Mouse (Mus musculus) cortical plate, adult 2 months (tissue): ENCODE measurements around the gene Dynll1. TPM values are rescaled to one million over a fixed set of nuclear protein-coding genes. Genes with fewer than 3 reads are reported as not detected.
A peak's percentile ranks its signal among the peaks of the same experiment; 100 is the strongest.
"Not testable (repeated sequence)": the region's sequence is repeated elsewhere in the genome, so short reads cannot be mapped to it uniquely, and the experiment has no call there.

Experiments
- H3K27ac ChIP-seq: fragments of 200-500 bp; 2 replicates; pipeline ENCODE4 v1.5.1; 2012; ENCODE audit warnings: low read length, control low read depth, inconsistent platforms; ENCODE audit not compliant: insufficient read depth
- H3K4me1 ChIP-seq: fragments of 200-500 bp; 2 replicates; pipeline ENCODE4 v1.6.1; 2011; ENCODE audit warnings: low read length; ENCODE audit not compliant: control insufficient read depth, insufficient read depth
- H3K4me3 ChIP-seq: fragments of 200-500 bp; 2 replicates; pipeline ENCODE4 v1.5.1; 2011; ENCODE audit warnings: mild to moderate bottlenecking, low read length, control low read depth; ENCODE audit not compliant: insufficient read depth
- CTCF ChIP-seq: fragments of 200-500 bp; IDR thresholded peaks from 2 replicates; pipeline ENCODE4 v1.5.1; 2011; ENCODE audit warnings: mild to moderate bottlenecking, control low read depth, low read length; ENCODE audit not compliant: insufficient read depth; ENCODE audit errors: extremely low read depth
- POLR2A ChIP-seq: fragments of 200-500 bp; IDR thresholded peaks from 2 replicates; pipeline ENCODE4 v1.6.1; 2011; ENCODE audit warnings: mild to moderate bottlenecking, low read length, control low read depth; ENCODE audit not compliant: insufficient read depth; ENCODE audit errors: extremely low read depth
- polyA plus RNA-seq: library from polyadenylated mRNA; depleted of rRNA; stranded (reverse); fragments of >200 nt; gene quantifications from 2 replicates; pipeline ENCODE4 v1.2.3, GENCODE M21; 2012

Dynll1 gene
- polyA plus RNA-seq, 1 experiment, result 753 TPM

DNA sequence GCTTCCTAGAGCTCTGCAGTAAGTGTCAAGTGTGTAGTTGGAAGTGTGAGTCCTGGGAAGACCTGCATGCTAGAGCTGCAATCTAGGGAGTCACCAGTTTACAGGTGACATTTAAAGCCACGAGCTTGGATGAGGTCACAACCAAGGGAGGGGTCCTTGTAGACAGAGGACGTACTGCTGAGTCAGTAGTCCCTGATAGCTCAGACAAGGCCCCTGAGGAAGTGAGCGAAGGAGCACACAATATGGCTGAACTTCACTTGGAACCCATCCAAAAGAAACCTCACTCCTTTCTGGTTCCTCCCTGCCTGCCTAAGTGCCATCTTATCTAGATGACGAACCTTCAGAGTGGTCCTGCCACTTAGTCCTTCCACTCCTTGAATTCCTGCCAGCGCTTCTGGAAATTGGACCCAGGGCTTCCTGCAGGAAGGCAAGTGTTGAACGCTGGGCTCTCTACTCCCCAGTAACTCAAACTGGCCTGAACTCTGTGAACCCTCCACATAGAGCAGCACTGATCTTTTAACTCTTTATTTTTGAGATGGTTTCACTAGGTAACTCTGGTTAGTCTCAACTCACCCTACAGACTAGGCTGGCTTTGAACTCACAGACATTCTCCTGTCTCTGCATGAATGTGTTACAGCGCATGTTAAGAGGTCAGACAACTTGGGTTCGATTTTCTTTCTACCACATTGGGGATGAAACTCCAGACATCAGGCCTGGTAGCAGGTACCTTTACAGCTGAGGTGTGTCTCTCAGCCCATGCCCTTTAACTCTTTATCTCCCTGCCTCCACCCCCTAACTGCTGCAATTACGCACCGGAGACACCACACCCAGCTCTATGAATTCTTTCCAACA lies 12.2 kb upstream of the Dynll1 start:
- no peak for TF ChIP-seq CTCF
- no peak for TF ChIP-seq POLR2A

DNA sequence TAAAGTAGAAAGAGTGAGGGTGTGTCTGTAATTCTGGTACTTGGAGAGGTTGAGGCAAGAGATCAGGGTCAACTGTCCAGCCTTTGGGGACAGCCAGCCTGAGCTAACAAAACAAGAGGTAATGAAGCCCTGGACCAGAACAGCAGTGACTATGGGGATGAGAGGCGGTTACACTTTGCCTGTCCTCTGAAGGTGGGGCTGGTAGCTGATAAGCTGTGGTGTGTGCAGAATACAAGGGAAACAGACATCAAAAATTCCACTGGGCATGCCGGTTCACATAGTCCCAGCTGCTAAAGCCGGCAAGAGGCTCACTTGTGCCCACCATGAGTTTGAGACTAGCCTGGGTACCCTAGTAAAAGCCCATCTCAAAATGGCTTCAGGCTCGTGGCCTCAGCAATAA lies 11.6 kb upstream of the Dynll1 start:
- no peak overlapping the region for H3K4me3 ChIP-seq
- H3K4me1 ChIP-seq, result peaks cover 3% of the 10 kb centered on the region; the same call in 1 of the 2 replicates
- no peak overlapping the region for H3K27ac ChIP-seq
- TF ChIP-seq POLR2A, result no peak
- no peak for TF ChIP-seq CTCF

More for the DNA sequence above, 12.2 kb upstream of the Dynll1 start:
- Histone ChIP-seq H3K4me3 (no peak overlapping the region), H3K4me1 (peaks cover 8% of the 10 kb centered on the region; the same call in 1 of the 2 replicates), H3K27ac (no peak overlapping the region)

DNA sequence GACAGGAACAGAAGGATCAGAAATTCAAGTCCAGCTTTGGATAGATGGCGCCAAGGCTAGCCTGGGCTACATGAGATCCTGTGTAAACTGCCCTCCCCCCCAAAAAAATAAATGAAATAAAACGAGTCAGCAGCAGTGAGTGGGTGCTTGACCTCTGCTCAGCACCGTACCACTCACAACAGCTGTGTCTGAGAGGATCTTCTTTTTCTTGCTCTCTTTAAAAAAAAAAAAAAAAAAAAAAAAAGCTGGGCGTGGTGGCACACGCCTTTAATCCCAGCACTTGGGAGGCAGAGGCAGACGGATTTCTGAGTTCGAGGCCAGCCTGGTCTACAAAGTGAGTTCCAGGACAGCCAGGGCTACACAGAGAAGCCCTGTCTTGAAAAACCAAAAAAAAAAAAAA lies 1.4 kb upstream of the Dynll1 start:
- not testable (repeated sequence) for H3K4me1 ChIP-seq, H3K4me3 ChIP-seq, H3K27ac ChIP-seq

DNA sequence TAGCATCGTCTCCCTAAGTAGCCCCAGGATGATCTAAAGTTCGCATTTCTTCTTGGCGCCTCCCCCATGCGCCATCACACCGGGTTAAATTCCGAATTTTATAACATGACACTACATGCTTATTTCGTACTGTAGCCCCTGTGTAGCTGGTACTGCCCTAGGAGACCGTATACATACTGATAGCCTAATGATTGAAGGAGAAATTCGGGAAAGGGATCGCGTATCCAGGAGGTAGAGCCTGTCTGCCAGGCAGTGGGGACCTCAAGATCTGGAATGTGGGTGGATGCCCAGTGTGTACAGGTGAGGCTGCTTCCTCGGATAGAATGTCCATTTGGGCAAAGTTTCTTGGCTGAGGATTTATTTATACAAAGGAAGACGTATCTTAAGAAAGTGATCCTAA lies 816 bp upstream of the Dynll1 start:
- TF ChIP-seq POLR2A (no peak), CTCF (no peak)

DNA sequence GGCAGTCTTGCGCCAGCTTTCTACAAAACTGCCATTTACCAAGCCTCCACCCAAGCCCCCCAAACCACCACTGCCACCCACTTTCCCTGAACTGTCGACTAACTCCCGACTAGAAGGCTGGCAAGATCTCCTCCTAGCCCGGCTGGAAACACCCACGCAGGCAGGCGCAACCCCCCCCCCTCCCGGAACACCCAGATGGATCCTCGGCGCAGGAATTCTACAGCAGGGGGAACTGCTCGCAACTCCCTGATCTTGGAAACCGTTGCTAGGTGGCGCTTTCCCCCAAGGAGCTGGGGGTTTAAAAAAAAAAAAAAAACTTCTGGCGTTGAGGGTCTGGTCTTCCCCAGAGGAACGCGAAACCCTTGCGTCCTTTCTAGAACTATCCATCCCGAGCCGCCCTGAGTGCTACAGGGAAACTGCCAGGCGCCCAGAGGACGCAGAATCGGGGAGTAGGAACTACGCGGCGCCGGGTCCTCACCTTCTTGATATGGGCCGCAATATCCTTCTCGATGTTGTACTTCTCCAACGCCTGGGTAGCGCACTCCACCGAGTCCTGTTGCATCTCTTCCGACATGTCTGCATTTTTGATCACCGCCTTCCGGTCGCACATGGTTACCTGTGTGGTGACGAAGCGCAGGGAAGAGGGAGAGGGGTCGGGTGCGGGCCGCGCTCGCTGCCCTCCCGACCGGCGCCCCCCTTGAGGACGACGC lies 609 bp downstream of the Dynll1 start:
- H3K4me3 ChIP-seq, result peak overlapping the region; percentile 97
- H3K4me1 ChIP-seq, result peaks cover 2% of the 10 kb centered on the region; the same call in 1 of the 2 replicates
- TF ChIP-seq CTCF, result 0 out of 2 replicates have a peak, but pooled peaks have one; percentile 21
- TF ChIP-seq POLR2A, result no peak
- peak overlapping the region; percentile 77 for H3K27ac ChIP-seq

More for the DNA sequence above, 816 bp upstream of the Dynll1 start:
- H3K4me1 ChIP-seq, result peaks cover 2% of the 10 kb centered on the region; the same call in 1 of the 2 replicates
- H3K4me3 ChIP-seq, result peak overlapping the region; percentile 97
- H3K27ac ChIP-seq, result peak overlapping the region; percentile 4; the same call in 1 of the 2 replicates

DNA sequence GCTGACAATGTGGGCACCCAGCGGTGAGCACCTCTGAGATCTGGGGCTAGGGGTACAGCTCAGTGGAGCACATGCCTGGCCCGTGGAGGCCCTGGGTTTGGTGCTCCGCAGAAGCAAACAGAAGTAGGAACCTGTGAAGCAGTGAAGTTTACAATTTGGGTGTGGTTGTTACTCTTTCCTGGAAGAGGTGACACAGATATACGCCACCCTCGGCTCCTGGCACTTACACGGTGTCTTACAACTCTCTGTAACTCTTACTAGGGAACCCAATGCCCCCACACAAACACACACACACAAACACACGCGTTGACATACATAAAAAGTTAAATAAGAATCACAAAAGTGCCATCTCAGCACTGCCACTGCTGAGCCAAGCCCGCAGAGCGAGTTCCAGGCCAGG lies 4.5 kb downstream of the Dynll1 start:
- TF ChIP-seq POLR2A (no peak), CTCF (no peak)
- Histone ChIP-seq H3K27ac (no peak overlapping the region), H3K4me1 (peaks cover 2% of the 10 kb centered on the region; the same call in 1 of the 2 replicates)

DNA sequence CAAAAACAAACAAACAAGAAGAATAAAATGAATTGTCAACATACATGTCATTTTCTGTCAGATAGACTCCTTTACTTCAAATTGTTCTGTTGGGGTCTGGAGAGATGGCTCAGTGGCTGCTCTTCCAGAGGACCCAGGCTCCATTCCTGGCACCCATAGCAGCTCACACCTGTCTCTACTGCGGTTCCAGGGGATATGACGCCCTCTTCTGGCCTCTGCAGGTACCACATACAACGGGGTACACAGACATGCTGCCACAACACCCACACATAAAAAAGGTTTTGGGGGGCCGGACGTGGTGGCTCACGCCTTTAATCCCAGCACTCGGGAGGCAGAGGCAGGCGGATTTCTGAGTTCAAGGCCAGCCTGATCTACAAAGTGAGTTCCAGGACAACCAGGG lies 6.6 kb downstream of the Dynll1 start:
- Histone ChIP-seq H3K4me3 (no peak overlapping the region), H3K27ac (no peak overlapping the region), H3K4me1 (peaks cover 2% of the 10 kb centered on the region; the same call in 1 of the 2 replicates)
- TF ChIP-seq POLR2A (no peak), CTCF (no peak)

More for the DNA sequence above, 4.5 kb downstream of the Dynll1 start:
- H3K4me3 ChIP-seq, result no peak overlapping the region

DNA sequence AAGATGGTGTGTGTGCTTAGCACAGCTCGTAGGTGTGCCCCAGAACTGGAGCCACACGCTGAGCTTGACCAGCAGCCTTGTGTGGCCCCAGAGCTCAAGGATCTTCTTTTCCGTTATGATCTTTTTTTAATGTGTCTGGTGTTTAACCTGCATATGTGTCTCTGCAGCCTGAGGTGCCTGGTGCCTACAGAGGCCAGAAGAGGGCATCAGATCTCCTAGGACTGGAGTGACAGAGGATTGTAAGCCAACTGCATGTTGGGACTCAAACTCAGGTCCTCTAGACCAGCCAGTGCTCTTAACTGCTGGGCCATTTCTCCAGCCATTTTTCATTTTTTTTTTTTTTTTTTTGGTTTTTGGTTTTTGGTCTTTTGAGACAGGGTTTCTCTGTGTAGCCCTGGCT lies 16.1 kb downstream of the Dynll1 start:
- no peak overlapping the region for H3K27ac ChIP-seq
- TF ChIP-seq POLR2A (no peak), CTCF (0 out of 2 replicates have a peak, but pooled peaks have one; percentile 5)

DNA sequence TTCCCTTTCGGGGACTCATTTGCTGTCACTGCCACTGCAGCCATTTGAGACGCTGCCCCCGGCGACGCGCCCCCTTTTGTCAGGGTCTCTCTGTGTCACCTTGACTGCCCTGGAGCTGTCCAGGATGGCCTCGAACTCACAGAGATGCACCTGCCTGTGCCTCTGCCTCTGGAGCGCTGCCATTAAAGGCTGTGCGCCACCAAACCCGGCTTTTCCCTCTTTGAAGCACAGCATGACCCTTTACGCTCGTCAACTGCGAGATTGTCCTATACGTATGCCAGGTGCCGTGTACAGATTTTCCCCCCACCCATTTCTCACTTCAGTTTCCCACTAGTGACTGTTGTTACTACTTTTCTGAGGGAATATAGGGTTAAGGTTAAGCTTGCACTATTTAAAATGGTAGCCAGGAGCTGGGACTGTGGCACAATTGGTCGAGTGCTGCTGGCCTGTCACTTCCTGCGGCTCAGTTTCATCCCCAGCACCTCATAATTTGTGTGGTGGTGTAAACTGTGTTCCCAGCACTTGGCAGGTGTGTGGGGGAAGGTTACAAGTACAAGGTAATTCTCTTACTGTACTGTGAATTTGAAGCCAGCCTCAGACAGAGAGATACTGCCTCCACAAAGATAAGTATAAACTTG lies 20.6 kb downstream of the Dynll1 start:
- H3K27ac ChIP-seq, result peak overlapping the region; percentile 16; the same call in 1 of the 2 replicates
- TF ChIP-seq CTCF (no peak), POLR2A (no peak)

More for the DNA sequence above, 16.1 kb downstream of the Dynll1 start:
- no peak overlapping the region for H3K4me3 ChIP-seq
- no peaks in the 10 kb centered on the region for H3K4me1 ChIP-seq

More for the DNA sequence above, 20.6 kb downstream of the Dynll1 start:
- H3K4me3 ChIP-seq, result peak overlapping the region; percentile 89
- H3K4me1 ChIP-seq, result no peaks in the 10 kb centered on the region
